Mouse (Mus musculus): ENCODE measurements around the gene Haus3.

Gene Haus3

DNA sequence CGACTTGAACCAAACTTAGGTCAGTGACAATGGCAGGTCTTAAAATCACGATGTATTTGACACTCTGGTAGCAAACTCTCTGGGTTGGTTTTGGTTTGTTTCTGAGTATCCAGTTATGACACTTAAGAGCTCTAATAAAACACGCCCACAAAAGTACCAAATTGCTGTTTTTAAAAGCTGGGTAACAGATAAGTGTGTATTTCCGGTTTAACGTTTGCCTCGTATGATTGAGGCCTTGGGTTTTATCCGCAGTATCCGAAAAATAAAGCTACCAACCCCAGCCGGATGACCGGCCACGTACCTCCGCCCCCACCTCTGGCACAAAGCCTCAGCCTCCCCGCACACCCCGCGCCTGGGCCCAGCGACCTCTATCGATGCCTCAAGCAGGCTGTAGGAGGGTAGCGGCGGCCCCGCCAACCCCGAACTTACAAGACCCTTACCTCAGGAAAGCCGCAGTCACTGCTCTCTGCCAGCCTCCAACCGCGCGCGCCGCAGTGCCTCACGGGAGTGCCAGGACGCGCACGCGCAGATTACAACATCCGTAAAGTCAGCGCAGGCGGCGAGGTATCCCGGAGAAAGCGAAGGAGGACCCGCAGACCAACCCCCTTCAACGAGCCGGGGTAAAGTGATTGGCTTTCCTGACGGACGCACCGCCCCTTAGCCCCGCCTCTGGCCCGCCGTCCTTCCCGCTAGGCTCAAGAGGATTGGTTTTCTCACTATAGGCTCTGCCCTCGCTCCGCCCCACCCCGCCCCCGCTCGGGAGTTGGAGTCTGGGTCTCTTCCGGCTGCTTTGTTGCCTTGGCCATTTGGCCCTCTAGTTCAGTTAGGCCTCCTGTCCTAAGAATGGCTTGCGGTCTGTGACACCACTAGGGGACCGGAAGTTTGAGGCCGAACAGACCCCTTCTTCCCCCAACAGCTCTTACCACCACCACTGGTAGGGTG, at the start of gene Haus3, which contains the start of gene Poln:
Gene Haus3, minus strand, starts transcription at position 578 of the 942 bp plus-strand sequence.
Gene Poln, minus strand, starts transcription at position 499 of the 942 bp plus-strand sequence.
- DNase-seq (ENCODE audit: low read depth, low spot score), result peak; percentile 100

DNA sequence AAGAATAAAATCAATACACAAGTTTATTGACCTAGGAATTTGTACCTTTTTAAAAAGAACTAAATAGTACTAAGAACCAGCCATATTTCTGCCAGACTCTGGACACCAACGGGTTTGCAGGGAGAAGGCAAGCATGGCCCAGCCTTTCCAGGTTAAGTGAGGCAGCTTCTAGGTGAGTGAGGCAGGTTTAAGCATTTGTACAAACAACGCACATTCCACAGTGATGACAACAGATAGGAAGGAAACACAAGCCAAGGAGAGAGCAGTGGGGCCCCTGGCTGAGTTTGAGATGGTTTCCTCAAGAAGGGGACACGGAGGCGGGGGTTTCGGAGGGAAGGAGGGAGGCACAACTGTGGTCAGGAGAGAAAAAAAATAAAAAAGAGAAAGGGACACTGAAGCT, 49.3 kb upstream of the Haus3 start:
- DNase-seq (ENCODE audit: low read depth, low spot score), result no peak

DNA sequence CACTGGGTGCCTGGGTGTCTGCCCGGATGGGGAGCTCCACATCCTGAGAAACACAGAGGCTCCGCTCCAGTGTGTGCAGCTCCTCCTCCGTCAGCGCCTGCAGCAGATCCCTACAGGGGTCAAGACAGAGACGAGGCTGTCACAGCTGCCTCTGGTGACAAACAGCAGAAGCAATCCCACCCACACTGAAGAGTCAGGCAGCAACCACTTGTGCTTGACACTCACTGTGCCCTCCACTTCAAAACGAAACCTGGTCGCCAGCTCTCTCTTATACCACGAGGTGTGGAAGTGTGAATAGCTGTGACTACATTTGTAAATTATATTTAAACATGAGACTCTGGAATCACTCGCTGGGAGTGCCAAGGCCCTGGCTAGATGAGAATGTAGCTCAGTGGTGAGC, 48.4 kb upstream of the Haus3 start:
- no peak for DNase-seq (ENCODE audit: low read depth, low spot score)

DNA sequence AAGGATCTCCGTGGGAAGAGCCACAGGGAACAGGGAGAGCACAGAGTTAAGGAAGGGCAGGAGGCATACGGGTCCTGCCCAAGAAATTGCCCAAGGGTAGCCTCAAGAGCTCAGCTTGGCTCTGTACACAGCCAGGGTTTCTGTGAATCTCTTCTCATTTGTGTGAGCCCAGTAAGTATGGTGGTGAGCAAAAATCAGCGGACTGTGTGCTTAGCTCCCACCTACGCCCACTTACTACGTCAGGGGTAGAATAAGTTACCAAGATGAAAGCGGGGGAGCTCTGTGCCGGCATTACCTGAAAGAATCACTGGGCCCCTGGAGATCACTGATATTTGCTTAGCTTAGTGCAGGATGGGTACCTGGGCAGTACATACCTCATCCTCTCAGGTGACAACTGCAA, 46.7 kb upstream of the Haus3 start:
- DNase-seq (ENCODE audit: low read depth, low spot score), result no peak

DNA sequence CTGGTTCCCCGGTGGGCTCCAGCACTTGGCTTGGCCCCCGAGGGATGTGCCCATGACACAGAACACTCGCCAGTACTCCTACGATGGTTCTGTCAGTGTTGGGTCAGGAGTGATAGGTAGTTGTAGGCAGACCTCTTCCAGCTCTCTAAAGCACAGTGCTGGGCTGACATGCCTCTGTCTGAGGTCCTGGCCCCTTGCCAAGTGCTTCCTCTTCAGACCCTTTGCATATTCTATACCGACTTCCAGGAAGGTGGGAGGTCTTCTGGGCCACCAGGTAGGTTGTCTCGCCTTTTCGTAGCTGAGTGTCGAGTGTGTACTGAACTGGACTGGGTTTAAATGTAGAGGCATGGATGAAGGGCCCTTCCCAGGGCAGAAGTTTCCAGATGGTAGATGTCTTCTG, 44.3 kb upstream of the Haus3 start:
- DNase-seq (ENCODE audit: low read depth, low spot score), result peak; percentile 11

DNA sequence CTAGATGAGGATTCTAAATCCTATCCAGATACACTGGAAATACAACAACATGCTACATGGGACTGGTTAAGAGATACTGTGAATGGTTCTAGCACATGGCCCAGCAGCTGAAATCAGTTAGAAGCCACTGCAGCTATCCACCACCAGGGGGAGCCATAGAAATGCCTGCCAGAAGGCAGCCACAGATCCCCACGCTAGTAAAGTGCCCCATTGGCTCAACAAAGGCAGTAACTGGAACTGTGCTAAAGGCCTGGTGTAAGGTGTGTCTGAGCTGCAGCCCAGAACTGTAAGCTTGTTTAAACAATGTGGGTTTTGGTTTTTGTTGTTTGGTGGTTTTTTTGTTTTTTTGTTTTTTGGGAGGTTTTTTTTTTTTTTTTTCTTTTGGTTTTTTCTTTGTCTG, 41.0 kb upstream of the Haus3 start:
- DNase-seq (ENCODE audit: low read depth, low spot score), result peak; percentile 94

DNA sequence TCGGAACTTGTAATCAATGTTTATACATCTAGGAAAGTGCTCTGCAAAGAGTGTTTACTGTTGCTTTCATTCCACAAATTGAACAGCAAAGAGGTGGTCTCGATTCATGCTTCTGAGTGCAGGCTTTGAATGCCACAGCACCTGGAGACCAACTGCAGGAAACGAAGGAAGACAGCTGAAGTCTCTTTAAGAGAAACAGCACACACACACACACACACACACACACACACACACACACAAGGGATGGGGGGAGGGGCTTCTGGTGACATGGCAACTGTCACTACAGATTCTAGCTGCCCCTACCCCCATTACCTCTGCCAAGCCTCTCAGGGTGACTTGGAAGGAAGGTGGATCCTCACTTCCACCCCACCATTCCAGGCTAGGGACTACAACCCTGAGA, 38.2 kb upstream of the Haus3 start:
- no peak for DNase-seq (ENCODE audit: low read depth, low spot score)

DNA sequence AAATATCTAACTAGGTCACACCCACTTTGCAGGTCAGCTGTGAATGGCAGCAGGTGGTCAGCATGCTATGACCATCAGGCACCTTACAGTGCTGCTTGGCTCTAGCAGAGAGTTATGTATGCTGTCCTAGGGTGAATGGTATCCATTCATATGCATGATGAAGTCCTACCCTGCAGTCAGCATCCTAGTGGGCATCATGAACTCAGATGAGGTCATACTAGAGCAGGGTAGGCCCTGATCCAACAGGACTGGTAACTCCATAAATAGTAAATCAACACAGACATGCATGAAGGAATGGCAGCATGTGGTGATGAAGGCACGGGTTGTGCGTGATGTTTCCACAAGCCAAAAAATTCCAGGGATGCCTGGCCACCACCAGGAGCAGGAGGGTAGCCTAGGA, 36.5 kb upstream of the Haus3 start:
- no peak for DNase-seq (ENCODE audit: low read depth, low spot score)

DNA sequence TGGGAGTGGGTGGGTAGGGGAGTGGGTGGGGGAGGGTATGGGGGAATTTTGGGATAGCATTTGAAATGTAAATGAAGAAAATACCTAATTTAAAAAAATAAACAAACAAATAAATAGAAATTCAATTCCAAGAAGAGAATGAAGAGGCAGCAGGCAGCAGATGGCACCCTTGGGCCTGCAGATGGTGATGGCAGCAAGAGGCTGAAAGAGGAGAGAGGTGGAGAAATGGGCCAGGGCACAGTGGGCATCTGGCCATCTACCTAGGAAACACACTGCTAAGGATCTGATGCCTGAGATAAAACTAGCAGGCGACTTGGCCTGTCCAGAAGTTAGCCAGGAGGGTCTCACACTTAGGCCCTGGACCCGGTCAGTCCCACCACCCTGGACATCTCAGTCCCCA, 35.6 kb upstream of the Haus3 start:
- no peak for DNase-seq (ENCODE audit: low read depth, low spot score)

DNA sequence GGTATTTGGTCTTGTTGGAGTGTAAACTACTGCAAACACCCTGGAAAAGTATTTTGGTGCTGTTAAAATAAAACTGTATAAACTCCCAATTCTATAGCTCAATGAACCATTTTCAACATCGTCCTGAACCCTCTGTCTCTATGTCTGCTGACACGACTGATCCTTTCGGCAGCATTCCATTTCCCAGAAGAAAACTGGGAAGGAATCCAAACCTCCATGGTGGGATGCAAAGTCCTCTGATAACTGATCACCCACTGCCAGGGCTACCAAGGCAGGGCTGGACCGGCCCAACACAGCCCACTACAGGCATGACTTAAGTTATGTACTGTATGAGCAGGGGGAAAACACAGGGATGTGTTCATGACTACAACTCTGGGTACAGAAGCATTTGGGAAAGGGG, 32.7 kb upstream of the Haus3 start:
- DNase-seq (ENCODE audit: low read depth, low spot score), result no peak

DNA sequence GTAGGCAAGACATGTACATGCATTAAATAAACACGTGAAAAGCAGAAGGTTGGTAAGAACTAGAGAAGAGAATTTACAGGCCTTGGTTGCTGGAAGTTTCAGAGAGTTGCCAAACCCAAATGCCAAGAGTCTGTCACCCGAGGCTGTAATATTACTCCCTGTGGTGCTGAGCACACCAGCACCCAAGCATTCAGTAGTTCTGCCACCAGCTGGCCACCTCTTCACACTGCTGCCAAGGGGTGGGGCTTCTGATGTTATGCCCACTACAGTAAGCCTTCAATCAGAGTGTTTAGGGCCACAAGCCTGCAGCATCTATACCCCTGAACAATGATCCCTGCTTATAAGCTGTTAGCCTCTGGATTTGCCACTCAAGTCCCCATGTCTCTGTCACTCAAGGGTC, 32.1 kb upstream of the Haus3 start:
- no peak for DNase-seq (ENCODE audit: low read depth, low spot score)

DNA sequence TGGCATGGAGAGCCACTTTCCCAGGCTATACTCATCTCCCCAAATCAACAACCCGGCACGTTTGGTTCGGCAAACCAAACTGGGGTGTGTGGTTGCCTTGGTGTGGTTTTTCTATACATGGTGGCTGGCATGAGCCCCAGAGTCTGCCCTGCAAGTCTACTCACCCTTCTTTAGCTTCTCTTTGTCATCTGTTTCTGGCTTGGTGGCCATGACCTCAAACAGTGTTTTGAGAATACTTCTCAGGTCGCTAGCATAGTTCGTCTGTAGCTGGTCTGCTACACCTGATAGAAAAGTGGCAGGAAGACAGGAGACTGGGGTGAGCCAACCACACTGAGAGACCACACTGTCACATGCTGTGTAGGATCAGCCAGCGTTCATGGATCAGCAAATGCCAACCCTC, 29.3 kb upstream of the Haus3 start:
- DNase-seq (ENCODE audit: low read depth, low spot score), result no peak

DNA sequence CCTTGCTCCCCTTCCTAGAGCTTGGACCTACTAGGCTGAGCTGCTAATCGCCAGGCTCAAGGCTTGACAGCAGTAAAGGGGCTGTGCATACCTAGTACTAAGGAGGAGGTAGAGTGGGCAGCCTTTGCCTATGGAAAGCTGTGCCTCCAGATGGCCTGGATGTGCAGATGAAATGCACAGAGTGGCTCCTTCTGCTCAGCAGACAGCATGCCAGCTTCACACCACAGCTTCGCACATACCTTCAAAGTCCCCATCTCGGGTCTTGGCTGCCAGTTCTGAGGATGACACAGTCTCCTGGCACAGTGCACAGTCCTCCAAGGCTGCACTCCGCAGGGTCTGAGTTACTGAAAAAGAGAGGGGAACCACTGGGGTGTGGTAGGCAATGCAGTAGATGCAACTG, 27.9 kb upstream of the Haus3 start:
- no peak for DNase-seq (ENCODE audit: low read depth, low spot score)

DNA sequence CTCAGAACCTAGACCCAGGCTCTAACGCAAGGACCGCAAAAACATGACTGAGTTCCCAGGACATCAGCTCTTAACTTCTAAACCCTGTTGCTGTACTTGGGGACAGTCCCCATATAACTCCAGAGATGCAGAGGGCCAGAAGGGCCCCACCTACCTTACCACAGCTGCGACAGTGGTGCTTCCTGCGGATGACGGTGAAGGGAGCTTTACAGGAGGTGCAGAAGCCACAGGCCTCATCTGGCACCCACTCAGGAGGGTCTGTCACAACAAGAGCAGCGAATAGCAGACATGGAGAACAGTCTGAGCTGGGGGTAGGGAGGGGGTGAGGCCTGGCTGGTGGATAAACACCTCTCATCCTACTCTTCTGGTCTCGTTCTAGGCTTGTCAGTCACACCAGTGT, 27.1 kb upstream of the Haus3 start:
- no peak for DNase-seq (ENCODE audit: low read depth, low spot score)

DNA sequence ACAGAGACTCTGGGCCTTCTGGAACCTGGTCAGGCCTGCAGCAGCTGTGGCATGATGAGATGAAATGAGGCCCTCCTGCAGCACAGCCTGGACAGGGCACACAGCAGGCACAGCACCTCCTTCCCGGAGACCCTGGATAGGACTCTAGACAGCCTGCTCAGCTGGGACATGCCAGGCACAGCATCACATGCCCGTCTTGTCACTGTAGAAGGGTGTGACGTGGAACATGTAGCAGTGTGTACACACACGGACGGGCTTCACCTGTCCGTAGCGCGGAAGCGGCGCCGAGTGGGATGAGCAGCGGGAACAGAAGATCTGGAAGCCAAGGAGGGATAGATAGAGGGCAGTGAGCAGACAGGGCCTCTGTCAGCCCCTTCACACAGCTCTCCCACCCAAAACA, 26.5 kb upstream of the Haus3 start:
- DNase-seq (ENCODE audit: low read depth, low spot score), result no peak

DNA sequence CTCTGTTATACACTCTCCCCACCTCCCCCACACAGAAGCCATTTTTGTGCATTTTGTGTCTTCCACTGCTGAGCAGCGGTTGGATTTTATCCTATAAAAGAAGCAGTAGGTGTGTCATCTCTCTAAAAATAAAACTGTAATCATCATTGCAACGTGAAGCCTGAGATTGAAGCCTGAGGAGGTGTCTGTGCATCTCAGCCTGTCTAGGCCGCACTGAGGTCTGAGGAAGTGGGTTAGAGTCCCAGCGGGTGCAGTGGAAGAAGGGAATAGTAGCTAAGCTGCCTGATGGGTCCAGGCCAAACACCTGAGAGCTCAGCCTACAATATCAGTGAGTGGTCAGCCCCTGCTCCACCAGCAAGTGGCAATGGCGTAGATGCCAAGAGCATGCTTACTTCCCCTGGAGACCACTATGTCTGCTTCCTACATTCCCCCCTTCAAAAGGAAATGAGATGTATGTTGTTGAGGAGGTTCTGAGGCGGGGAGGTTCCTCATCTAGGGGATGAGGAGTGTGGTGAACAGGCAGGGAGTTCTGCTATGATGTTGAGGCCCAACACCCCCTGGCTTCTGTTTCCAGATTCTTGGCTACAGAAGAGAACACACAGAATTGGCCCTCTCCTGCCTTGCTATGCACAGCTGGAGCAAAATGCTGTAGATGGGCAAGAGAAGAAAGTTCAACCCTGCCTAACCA, 25.8 kb upstream of the Haus3 start:
- no peak for DNase-seq (ENCODE audit: low read depth, low spot score)

DNA sequence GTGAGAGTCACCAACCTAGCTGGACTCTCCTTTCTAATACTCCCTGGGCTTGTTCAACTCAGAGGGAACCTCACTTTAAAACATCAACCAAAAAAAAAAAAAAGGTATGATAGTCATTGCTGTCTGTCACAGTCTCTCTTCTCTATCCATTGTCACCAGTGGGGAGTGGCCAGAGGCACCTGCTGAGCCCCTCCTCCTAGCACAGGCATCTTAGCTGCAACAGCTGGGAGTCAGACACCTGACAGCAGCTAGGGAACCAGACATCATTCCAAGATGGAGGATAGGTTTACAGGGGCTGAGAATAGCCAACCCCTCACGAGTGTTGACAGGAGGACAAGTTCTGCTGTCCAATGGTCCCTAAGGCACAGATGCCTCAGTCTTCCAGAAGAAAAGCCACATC, 25.1 kb upstream of the Haus3 start:
- no peak for DNase-seq (ENCODE audit: low read depth, low spot score)

DNA sequence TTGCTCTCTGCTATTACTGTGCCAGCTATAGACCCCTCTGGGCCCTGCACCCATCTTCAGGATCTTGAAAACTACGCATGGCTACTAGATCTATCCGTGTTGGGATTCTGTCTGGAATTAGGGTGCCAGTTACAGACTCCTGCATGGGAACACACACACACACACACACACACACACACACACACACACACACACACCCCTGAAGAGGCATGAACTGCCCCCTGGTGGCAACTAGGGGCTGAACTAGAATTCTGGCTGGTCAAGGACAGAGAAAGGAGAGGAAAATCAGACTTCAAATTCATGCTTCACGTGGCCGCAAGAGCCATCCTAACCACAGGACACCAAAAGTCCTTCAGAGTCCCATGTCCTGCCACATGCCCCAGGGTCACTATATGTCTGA, 22.5 kb upstream of the Haus3 start:
- peak; percentile 14 for DNase-seq (ENCODE audit: low read depth, low spot score)

DNA sequence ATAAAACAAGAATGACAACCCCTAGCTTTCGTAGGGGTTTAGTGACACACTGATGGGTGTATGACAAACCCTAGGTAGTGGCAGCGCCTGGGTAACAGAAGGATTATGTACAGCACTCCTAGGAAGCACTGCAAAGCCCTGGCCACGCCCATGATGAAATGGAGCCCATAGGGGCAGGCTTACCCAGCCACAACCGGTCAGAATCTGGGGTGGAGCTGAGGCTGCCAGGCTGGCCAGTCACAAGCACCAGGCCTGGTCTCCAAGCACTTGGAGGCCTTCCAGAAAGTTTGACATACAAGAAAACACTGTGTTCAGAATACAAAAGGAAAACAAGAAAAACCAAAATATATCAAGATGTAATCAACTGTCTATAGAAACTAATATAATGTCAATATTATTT, 21.7 kb upstream of the Haus3 start:
- DNase-seq (ENCODE audit: low read depth, low spot score), result no peak

DNA sequence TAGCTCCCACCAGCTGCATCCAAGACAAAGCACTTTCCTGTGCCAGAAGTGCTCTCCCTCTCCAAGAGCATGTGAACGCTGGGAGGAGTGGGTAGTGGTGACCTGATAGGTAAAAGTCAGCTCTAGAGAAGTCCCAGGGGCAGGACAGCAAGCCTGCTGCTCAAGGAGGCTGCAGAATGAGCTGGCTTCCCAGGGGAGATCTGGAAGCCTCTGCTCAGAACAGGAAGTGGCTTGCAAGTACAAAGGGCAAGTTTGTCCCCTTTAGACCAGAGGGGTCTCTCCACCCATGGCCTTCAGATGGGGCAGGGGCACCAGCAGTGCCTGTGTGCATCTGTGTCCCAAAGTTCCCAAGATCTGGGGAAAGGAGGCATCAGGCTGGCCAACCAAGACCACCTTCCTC, 20.2 kb upstream of the Haus3 start:
- no peak for DNase-seq (ENCODE audit: low read depth, low spot score)

DNA sequence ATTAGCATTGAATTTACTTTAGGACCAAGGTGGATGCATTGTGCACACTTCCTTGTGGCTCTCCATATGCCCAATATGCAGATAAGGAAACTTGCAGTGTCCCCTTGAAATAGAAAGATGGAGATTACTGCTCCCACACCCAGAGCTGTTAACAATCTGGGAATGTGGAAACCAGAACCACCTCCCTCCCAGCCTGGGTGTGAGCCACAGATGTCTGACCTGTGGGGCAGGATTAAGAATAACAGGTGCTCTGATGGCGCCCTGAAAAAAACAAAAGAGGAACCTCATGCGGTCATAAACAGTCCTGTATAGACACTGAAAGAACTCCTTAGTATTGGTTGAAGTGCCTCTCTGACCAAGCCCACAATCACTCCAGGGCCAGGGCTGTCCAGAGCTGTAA, 19.5 kb upstream of the Haus3 start:
- DNase-seq (ENCODE audit: low read depth, low spot score), result no peak

DNA sequence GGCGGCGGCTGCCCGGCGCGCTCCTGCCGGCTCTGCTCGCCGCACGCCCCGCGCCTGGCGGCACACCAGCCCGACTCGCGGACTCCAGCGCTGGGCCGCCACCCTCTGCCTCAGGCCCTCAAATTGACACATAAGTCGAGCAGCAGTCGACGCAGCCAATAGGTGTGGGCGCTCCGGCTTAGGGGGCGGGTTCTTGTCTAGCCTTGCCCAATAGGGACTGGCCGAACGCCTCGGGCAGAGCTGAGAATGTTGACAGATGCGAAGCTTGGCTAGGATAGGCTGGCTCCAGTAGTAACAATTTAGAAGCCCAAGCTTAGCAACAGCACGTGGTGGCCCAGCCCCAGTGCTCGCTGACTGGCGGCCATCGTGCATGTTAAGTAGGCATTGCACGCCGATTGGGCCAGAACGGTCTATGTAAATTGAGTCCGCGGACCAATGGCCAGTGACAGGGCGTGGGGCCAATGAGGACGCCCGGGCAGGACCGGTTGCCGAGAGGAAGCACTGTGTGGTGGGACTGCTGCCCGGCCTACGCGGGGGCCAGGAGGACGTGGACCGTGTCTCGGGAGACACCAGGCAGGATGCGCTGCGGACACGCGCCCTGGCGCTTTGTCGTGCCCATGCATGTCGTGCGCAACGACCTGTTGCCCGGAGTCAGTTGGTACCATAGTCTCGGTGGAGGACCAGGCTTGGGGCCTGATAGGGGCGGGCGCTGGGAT, 18.4 kb upstream of the Haus3 start, which contains the start of gene Mxd4:
Gene Mxd4, minus strand, starts transcription at position 120 of the 716 bp plus-strand sequence.
- peak; percentile 99 for DNase-seq (ENCODE audit: low read depth, low spot score)
